Mouse (Mus musculus): Measurements from ENCODE around the gene Adipor1.
A peak's percentile ranks its signal among the peaks of the same experiment; 100 is the strongest.

Adipor1 gene

GRCm38 (mm10) chr1:134415168-134415831 is at the start of gene Adipor1:
Gene Adipor1 (plus strand): TSS chr1:134415378.
- peak; percentile 96 to 97 for DNase-seq (ENCODE audit: low spot score in 2 of 2)

GRCm38 (mm10) chr1:134365491-134365890 is 49.7 kb upstream of the Adipor1 start:
- no peak for DNase-seq (ENCODE audit: low spot score in 2 of 2)

- DNase-seq (ENCODE audit: low spot score in 2 of 2) = peak in 1 of 2 experiments; percentile 45
These were observed 46.3 kb upstream of the Adipor1 start for GRCm38 (mm10) chr1:134368777-134369337.

- DNase-seq (ENCODE audit: low spot score in 2 of 2) = no peak
These were observed 41.1 kb upstream of the Adipor1 start for GRCm38 (mm10) chr1:134374124-134374523.

GRCm38 (mm10) chr1:134381051-134381450 is 34.1 kb upstream of the Adipor1 start:
- no peak for DNase-seq (ENCODE audit: low spot score in 2 of 2)

- DNase-seq (ENCODE audit: low spot score in 2 of 2) = no peak
These were observed 33.2 kb upstream of the Adipor1 start for GRCm38 (mm10) chr1:134381795-134382625.

- no peak for DNase-seq (ENCODE audit: low spot score in 2 of 2)
These were observed 30.6 kb upstream of the Adipor1 start for GRCm38 (mm10) chr1:134384581-134384980.

GRCm38 (mm10) chr1:134385176-134385575 is 30.0 kb upstream of the Adipor1 start:
- no peak for DNase-seq (ENCODE audit: low spot score in 2 of 2)

GRCm38 (mm10) chr1:134385666-134386065 is 29.5 kb upstream of the Adipor1 start, which contains the start of gene 4933406M09Rik:
Gene 4933406M09Rik (plus strand): TSS chr1:134385940.
- no peak for DNase-seq (ENCODE audit: low spot score in 2 of 2)

GRCm38 (mm10) chr1:134393827-134394226 is 21.4 kb upstream of the Adipor1 start:
- no peak for DNase-seq (ENCODE audit: low spot score in 2 of 2)

GRCm38 (mm10) chr1:134398210-134398609 is 17.0 kb upstream of the Adipor1 start:
- DNase-seq (ENCODE audit: low spot score in 2 of 2) = no peak

GRCm38 (mm10) chr1:134399735-134400134 is 15.4 kb upstream of the Adipor1 start:
- no peak for DNase-seq (ENCODE audit: low spot score in 2 of 2)

- peak; percentile 37 to 54 for DNase-seq (ENCODE audit: low spot score in 2 of 2)
These were observed 9.4 kb upstream of the Adipor1 start, which contains the start of gene Cyb5r1 for GRCm38 (mm10) chr1:134405509-134406413. Gene Cyb5r1 (plus strand): TSS chr1:134405559.

GRCm38 (mm10) chr1:134406414-134406771 is 8.8 kb upstream of the Adipor1 start:
- DNase-seq (ENCODE audit: low spot score in 2 of 2) = no peak

GRCm38 (mm10) chr1:134408080-134408479 is 7.1 kb upstream of the Adipor1 start:
- no peak for DNase-seq (ENCODE audit: low spot score in 2 of 2)

- DNase-seq (ENCODE audit: low spot score in 2 of 2) = no peak
These were observed 3.2 kb upstream of the Adipor1 start for GRCm38 (mm10) chr1:134411706-134412629.

- no peak for DNase-seq (ENCODE audit: low spot score in 2 of 2)
These were observed 1.1 kb upstream of the Adipor1 start for GRCm38 (mm10) chr1:134414038-134414437.

GRCm38 (mm10) chr1:134414501-134415167 is 544 bp upstream of the Adipor1 start:
- no peak for DNase-seq (ENCODE audit: low spot score in 2 of 2)

GRCm38 (mm10) chr1:134418414-134418975 is 3.3 kb downstream of the Adipor1 start:
- no peak for DNase-seq (ENCODE audit: low spot score in 2 of 2)
